Mouse (Mus musculus): ENCODE results near the gene Unc5a. TPM values are rescaled to one million over a fixed set of nuclear protein-coding genes. Genes with fewer than 3 reads are reported as not detected.

The Unc5a gene
- total and polyA plus RNA-seq, 2 experiments, result 0.46 to 1.6 TPM

DNA sequence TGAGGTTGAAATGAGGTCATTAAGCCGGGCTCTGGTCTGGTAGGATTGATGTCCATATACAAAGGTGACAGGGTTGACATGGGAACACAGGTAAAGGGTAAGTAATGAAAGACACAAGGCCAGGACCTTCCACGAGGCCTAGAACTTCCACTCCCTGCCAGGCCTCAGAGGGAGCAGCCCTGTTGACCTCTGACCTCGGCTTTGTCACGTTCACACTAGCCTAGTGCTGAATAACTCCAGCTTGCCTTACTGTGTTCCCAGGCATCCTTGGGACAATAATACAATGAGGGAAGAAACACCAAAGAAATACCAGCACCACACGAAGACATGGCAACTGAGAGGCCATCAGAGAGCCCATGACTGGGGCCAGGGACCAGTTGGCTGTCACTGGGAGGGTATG is 29.5 kb upstream of the Unc5a start:
- H3K4me3 ChIP-seq (ENCODE audit: insufficient read depth, low read depth, low read length), result no peak overlapping the region
- TF ChIP-seq CTCF (IDR thresholded peaks at IDR 0.05; ENCODE audit: low read depth, low read length), result no peak
- TF ChIP-seq POLR2A (IDR thresholded peaks at IDR 0.05; ENCODE audit: extremely low read depth, insufficient read depth, low read length), result no peak
- no peaks in the 10 kb centered on the region for H3K36me3 ChIP-seq (ENCODE audit: control insufficient read depth, insufficient read depth, low read length)
- no peaks in the 10 kb centered on the region for H3K27me3 ChIP-seq (ENCODE audit: control insufficient read depth, insufficient read depth, low read length)
- no peak overlapping the region for H3K27ac ChIP-seq (replicated peaks; ENCODE audit: insufficient read depth, low read depth, low read length)
- WGBS, result 50% methylated on average over 5 of the region's 5 CpGs
- no peak overlapping the region for H3K9ac ChIP-seq (ENCODE audit: low read depth, low read length)
- no peak for DNase-seq (ENCODE audit: extremely low read depth, low read depth, low spot score)
- H3K79me2 ChIP-seq (ENCODE audit: control insufficient read depth, insufficient read depth, low read length), result no peaks in the 10 kb centered on the region
- no peaks in the 10 kb centered on the region for H3K4me1 ChIP-seq (ENCODE audit: control insufficient read depth, insufficient read depth, low read length)

DNA sequence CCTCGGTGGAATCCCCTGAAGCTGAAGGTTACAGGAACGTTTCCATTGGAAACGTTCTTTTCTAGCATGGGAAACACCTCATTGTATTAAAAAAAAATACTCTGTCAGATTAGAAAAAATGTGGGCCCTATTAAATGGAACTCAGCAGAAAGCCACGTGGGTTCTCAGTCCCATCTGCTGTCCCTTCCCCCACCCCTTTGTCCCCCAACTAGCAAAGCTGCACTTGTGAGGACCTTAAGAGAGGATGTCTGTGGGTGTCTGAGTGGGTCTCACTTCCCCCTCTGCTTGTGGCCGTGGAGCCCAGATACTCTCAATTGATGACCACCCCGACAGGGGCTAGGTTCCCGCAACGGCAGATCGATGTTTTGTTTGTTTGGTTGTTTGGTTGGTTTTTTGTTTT is 27.5 kb upstream of the Unc5a start:
- Histone ChIP-seq H3K27me3 (ENCODE audit: control insufficient read depth, insufficient read depth, low read length) (no peaks in the 10 kb centered on the region), H3K36me3 (ENCODE audit: control insufficient read depth, insufficient read depth, low read length) (no peaks in the 10 kb centered on the region), H3K4me3 (ENCODE audit: insufficient read depth, low read depth, low read length) (no peak overlapping the region), H3K79me2 (ENCODE audit: control insufficient read depth, insufficient read depth, low read length) (no peaks in the 10 kb centered on the region), H3K9ac (ENCODE audit: low read depth, low read length) (no peak overlapping the region), H3K27ac (replicated peaks; ENCODE audit: insufficient read depth, low read depth, low read length) (no peak overlapping the region), H3K4me1 (ENCODE audit: control insufficient read depth, insufficient read depth, low read length) (no peaks in the 10 kb centered on the region)
- DNase-seq (ENCODE audit: extremely low read depth, low read depth, low spot score), result no peak
- TF ChIP-seq CTCF (IDR thresholded peaks at IDR 0.05; ENCODE audit: low read depth, low read length) (no peak), POLR2A (IDR thresholded peaks at IDR 0.05; ENCODE audit: extremely low read depth, insufficient read depth, low read length) (no peak)
- WGBS, result 78% methylated on average over 9 of the region's 9 CpGs

- Histone ChIP-seq H3K36me3 (ENCODE audit: control insufficient read depth, insufficient read depth, low read length) (no peaks in the 10 kb centered on the region), H3K9ac (ENCODE audit: low read depth, low read length) (no peak overlapping the region), H3K27me3 (ENCODE audit: control insufficient read depth, insufficient read depth, low read length) (no peaks in the 10 kb centered on the region), H3K27ac (replicated peaks; ENCODE audit: insufficient read depth, low read depth, low read length) (no peak overlapping the region), H3K4me1 (ENCODE audit: control insufficient read depth, insufficient read depth, low read length) (no peaks in the 10 kb centered on the region), H3K4me3 (ENCODE audit: insufficient read depth, low read depth, low read length) (no peak overlapping the region), H3K79me2 (ENCODE audit: control insufficient read depth, insufficient read depth, low read length) (no peaks in the 10 kb centered on the region)
- no peak for TF ChIP-seq CTCF (IDR thresholded peaks at IDR 0.05; ENCODE audit: low read depth, low read length)
- DNase-seq (ENCODE audit: extremely low read depth, low read depth, low spot score), result no peak
- WGBS, result 79% methylated on average over 2 of the region's 2 CpGs
Observed at GRCm38 (mm10) chr13:54923705-54924104, 25.5 kb upstream of the Unc5a start.

GRCm38 (mm10) chr13:54925466-54925865 is 23.7 kb upstream of the Unc5a start:
- 62% methylated on average over 8 of the region's 8 CpGs for WGBS
- TF ChIP-seq POLR2A (IDR thresholded peaks at IDR 0.05; ENCODE audit: extremely low read depth, insufficient read depth, low read length), result no peak
- no peak for TF ChIP-seq CTCF (IDR thresholded peaks at IDR 0.05; ENCODE audit: low read depth, low read length)

GRCm38 (mm10) chr13:54926654-54927053 is 22.6 kb upstream of the Unc5a start:
- Histone ChIP-seq H3K27ac (replicated peaks; ENCODE audit: insufficient read depth, low read depth, low read length) (no peak overlapping the region), H3K4me1 (ENCODE audit: control insufficient read depth, insufficient read depth, low read length) (no peaks in the 10 kb centered on the region), H3K27me3 (ENCODE audit: control insufficient read depth, insufficient read depth, low read length) (no peaks in the 10 kb centered on the region), H3K36me3 (ENCODE audit: control insufficient read depth, insufficient read depth, low read length) (no peaks in the 10 kb centered on the region), H3K79me2 (ENCODE audit: control insufficient read depth, insufficient read depth, low read length) (no peaks in the 10 kb centered on the region), H3K4me3 (ENCODE audit: insufficient read depth, low read depth, low read length) (no peak overlapping the region), H3K9ac (ENCODE audit: low read depth, low read length) (no peak overlapping the region)
- 54% methylated on average over 4 of the region's 4 CpGs for WGBS
- TF ChIP-seq CTCF (IDR thresholded peaks at IDR 0.05; ENCODE audit: low read depth, low read length) (no peak), POLR2A (IDR thresholded peaks at IDR 0.05; ENCODE audit: extremely low read depth, insufficient read depth, low read length) (no peak)
- peak; percentile 5 for DNase-seq (ENCODE audit: extremely low read depth, low read depth, low spot score)

More at GRCm38 (mm10) chr13:54925466-54925865, 23.7 kb upstream of the Unc5a start:
- Histone ChIP-seq H3K79me2 (ENCODE audit: control insufficient read depth, insufficient read depth, low read length) (no peaks in the 10 kb centered on the region), H3K27me3 (ENCODE audit: control insufficient read depth, insufficient read depth, low read length) (no peaks in the 10 kb centered on the region), H3K4me3 (ENCODE audit: insufficient read depth, low read depth, low read length) (no peak overlapping the region), H3K4me1 (ENCODE audit: control insufficient read depth, insufficient read depth, low read length) (no peaks in the 10 kb centered on the region), H3K36me3 (ENCODE audit: control insufficient read depth, insufficient read depth, low read length) (no peaks in the 10 kb centered on the region), H3K27ac (replicated peaks; ENCODE audit: insufficient read depth, low read depth, low read length) (no peak overlapping the region), H3K9ac (ENCODE audit: low read depth, low read length) (no peak overlapping the region)
- no peak for DNase-seq (ENCODE audit: extremely low read depth, low read depth, low spot score)

- WGBS, result 58% methylated on average over 4 of the region's 4 CpGs
- Histone ChIP-seq H3K9ac (ENCODE audit: low read depth, low read length) (no peak overlapping the region), H3K27ac (replicated peaks; ENCODE audit: insufficient read depth, low read depth, low read length) (no peak overlapping the region), H3K36me3 (ENCODE audit: control insufficient read depth, insufficient read depth, low read length) (no peaks in the 10 kb centered on the region), H3K27me3 (ENCODE audit: control insufficient read depth, insufficient read depth, low read length) (no peaks in the 10 kb centered on the region), H3K4me3 (ENCODE audit: insufficient read depth, low read depth, low read length) (no peak overlapping the region), H3K79me2 (ENCODE audit: control insufficient read depth, insufficient read depth, low read length) (no peaks in the 10 kb centered on the region), H3K4me1 (ENCODE audit: control insufficient read depth, insufficient read depth, low read length) (no peaks in the 10 kb centered on the region)
- DNase-seq (ENCODE audit: extremely low read depth, low read depth, low spot score), result no peak
- TF ChIP-seq CTCF (IDR thresholded peaks at IDR 0.05; ENCODE audit: low read depth, low read length) (no peak), POLR2A (IDR thresholded peaks at IDR 0.05; ENCODE audit: extremely low read depth, insufficient read depth, low read length) (no peak)
Observed at GRCm38 (mm10) chr13:54930123-54930522, 19.1 kb upstream of the Unc5a start.
